Mouse (Mus musculus): ENCODE data around the gene Pip4p1. TPM values are rescaled to one million over a fixed set of nuclear protein-coding genes. Genes with fewer than 3 reads are reported as not detected.

Gene Pip4p1
- polyA plus RNA-seq, 1 experiment from 2014 or later, result 99.5 TPM

DNA sequence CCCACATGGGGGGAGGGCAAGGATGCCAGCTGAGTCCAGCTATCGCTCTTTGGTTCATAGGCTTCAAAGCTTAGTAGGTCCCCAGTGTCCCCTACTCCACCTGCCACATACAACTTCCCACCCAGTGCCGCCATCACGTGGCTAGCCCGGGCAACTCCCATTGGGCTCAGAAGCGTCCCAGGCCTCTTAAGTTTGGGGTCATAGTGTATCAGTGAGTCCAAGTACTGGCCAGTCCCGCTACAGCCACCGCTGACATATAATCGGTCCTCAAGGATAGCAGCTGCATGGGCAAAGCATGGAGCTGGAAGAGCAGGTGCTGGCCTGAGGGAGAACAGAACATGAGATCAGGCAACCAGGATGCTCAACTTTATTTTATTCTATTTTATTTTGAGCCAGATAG, 39.0 kb downstream of the Pip4p1 start:
- ATAC-seq, result no peak
- Histone ChIP-seq H3K4me1 (ENCODE audit: control insufficient read depth, insufficient read depth, low read length) (peaks cover 7% of the 10 kb centered on the region), H3K27ac (ENCODE audit: low read length) (no peak overlapping the region), H3K27me3 (ENCODE audit: control insufficient read depth, insufficient read depth, low read depth, low read length) (no peaks in the 10 kb centered on the region), H3K36me3 (ENCODE audit: control insufficient read depth, insufficient read depth, low read length) (no peaks in the 10 kb centered on the region), H3K9ac (ENCODE audit: low read depth, low read length) (no peak overlapping the region), H3K9me3 (replicated peaks; ENCODE audit: control insufficient read depth, low read length, poor library complexity, severe bottlenecking) (no peaks in the 10 kb centered on the region), H3K4me3 (ENCODE audit: low read depth, low read length) (no peak overlapping the region), H3K4me2 (ENCODE audit: low read length) (no peak overlapping the region)
- WGBS, result 92% methylated on average over 8 of the region's 8 CpGs

DNA sequence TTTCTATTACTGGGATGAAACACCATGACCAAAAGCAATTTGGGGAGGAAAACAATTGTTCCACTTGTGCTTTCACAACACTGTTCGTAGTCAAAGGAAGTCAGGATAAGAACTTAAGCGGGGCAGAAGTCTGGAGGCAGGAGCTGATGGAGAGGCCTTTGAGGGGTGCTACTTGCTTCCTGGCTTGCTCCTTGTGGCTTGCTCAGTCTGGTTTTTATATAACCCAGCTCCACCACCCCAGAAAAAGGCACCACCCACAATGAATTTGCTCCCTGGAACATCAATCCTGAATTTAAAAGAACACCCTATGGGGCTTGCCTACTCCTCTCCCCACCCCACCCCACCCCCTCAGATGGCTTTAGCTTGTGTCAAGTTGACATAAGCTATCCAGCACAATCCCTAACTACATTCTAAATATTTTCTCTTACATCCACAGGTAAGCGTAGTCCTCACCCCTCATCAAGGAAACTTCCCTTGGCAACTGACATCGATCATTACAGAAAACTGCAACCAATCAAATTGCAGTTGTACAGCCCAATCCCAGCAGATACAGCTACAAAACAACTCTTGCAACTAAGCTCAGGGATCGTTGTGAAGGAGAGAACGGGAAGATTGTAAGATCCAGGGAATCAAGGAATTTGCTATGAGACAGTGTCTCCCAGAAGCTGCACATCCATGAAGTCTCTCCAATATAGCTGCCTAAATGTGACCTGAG, 54.3 kb downstream of the Pip4p1 start:
- Histone ChIP-seq H3K9ac (ENCODE audit: low read depth, low read length) (no peak overlapping the region), H3K27me3 (ENCODE audit: control insufficient read depth, insufficient read depth, low read depth, low read length) (no peaks in the 10 kb centered on the region), H3K36me3 (ENCODE audit: control insufficient read depth, insufficient read depth, low read length) (no peaks in the 10 kb centered on the region), H3K27ac (ENCODE audit: low read length) (no peak overlapping the region), H3K4me3 (ENCODE audit: low read depth, low read length) (no peak overlapping the region), H3K9me3 (replicated peaks; ENCODE audit: control insufficient read depth, low read length, poor library complexity, severe bottlenecking) (no peaks in the 10 kb centered on the region), H3K4me1 (ENCODE audit: control insufficient read depth, insufficient read depth, low read length) (no peaks in the 10 kb centered on the region), H3K4me2 (ENCODE audit: low read length) (no peak overlapping the region)
- no peak for ATAC-seq
- 83% methylated on average over 6 of the region's 6 CpGs for WGBS

Other genes starting within 250 kb of the Pip4p1 start
- gene Olfr747, start 237.7 kb downstream of the Pip4p1 start, polyA plus RNA-seq (2015; fragmentation: Nextera tagmentation; extraction: Ambion mirVana), result not detected in 2 replicates
- not detected in 2 replicates for gene Olfr748, start 223.5 kb downstream of the Pip4p1 start, polyA plus RNA-seq (2015; fragmentation: Nextera tagmentation; extraction: Ambion mirVana)
- not detected in 2 replicates for gene Olfr749, start 185.8 kb downstream of the Pip4p1 start, polyA plus RNA-seq (2015; fragmentation: Nextera tagmentation; extraction: Ambion mirVana)
- 132 and 133 TPM in 2 replicates for gene Ttc5, start 145.3 kb downstream of the Pip4p1 start, polyA plus RNA-seq (2015; fragmentation: Nextera tagmentation; extraction: Ambion mirVana)
- gene Ccnb1ip1, start 123.1 kb downstream of the Pip4p1 start, polyA plus RNA-seq (2015; fragmentation: Nextera tagmentation; extraction: Ambion mirVana), result not detected in 2 replicates
- 39.1 and 41.5 TPM in 2 replicates for gene Parp2, start 123.0 kb downstream of the Pip4p1 start, polyA plus RNA-seq (2015; fragmentation: Nextera tagmentation; extraction: Ambion mirVana)
- 1.6 and 2.9 TPM in 2 replicates for gene Tep1, start 60.3 kb downstream of the Pip4p1 start, polyA plus RNA-seq (2015; fragmentation: Nextera tagmentation; extraction: Ambion mirVana)
- gene Klhl33, start 33.3 kb downstream of the Pip4p1 start, polyA plus RNA-seq (2015; fragmentation: Nextera tagmentation; extraction: Ambion mirVana), result 2.4 and 2.8 TPM in 2 replicates
- gene Osgep, start 6.0 kb downstream of the Pip4p1 start, polyA plus RNA-seq (2015; fragmentation: Nextera tagmentation; extraction: Ambion mirVana), result 113 and 117 TPM in 2 replicates
- 173 and 193 TPM in 2 replicates for gene Apex1, start 5.9 kb downstream of the Pip4p1 start, polyA plus RNA-seq (2015; fragmentation: Nextera tagmentation; extraction: Ambion mirVana)
- gene Pnp, start 226 bp upstream of the Pip4p1 start, polyA plus RNA-seq (2015; fragmentation: Nextera tagmentation; extraction: Ambion mirVana), result 20.8 and 22.8 TPM in 2 replicates
- not detected in 2 replicates for gene Gm49342, start 13.7 kb upstream of the Pip4p1 start, polyA plus RNA-seq (2015; fragmentation: Nextera tagmentation; extraction: Ambion mirVana)
- 1.1 and 1.3 TPM in 2 replicates for gene Pnp2, start 25.1 kb upstream of the Pip4p1 start, polyA plus RNA-seq (2015; fragmentation: Nextera tagmentation; extraction: Ambion mirVana)
- gene Rnase10, start 76.9 kb upstream of the Pip4p1 start, polyA plus RNA-seq (2015; fragmentation: Nextera tagmentation; extraction: Ambion mirVana), result not detected in 2 replicates
- gene Rnase9, start 111.0 kb upstream of the Pip4p1 start, polyA plus RNA-seq (2015; fragmentation: Nextera tagmentation; extraction: Ambion mirVana), result not detected in 2 replicates
- not detected in 2 replicates for gene Rnase11, start 119.3 kb upstream of the Pip4p1 start, polyA plus RNA-seq (2015; fragmentation: Nextera tagmentation; extraction: Ambion mirVana)
- gene Rnase12, start 126.8 kb upstream of the Pip4p1 start, polyA plus RNA-seq (2015; fragmentation: Nextera tagmentation; extraction: Ambion mirVana), result not detected in 2 replicates
- gene Olfr750, start 143.6 kb upstream of the Pip4p1 start, polyA plus RNA-seq (2015; fragmentation: Nextera tagmentation; extraction: Ambion mirVana), result 0.07 TPM in 1 of 2 replicates, not detected in the other
- gene Rnase4, start 160.2 kb upstream of the Pip4p1 start, polyA plus RNA-seq (2015; fragmentation: Nextera tagmentation; extraction: Ambion mirVana), result 13.6 and 15.2 TPM in 2 replicates
- gene Ang, start 160.3 kb upstream of the Pip4p1 start, polyA plus RNA-seq (2015; fragmentation: Nextera tagmentation; extraction: Ambion mirVana), result 3.1 and 3.2 TPM in 2 replicates
- gene Eddm3b, start 183.6 kb upstream of the Pip4p1 start, polyA plus RNA-seq (2015; fragmentation: Nextera tagmentation; extraction: Ambion mirVana), result not detected in 2 replicates
- 0.77 and 0.91 TPM in 2 replicates for gene Rnase6, start 193.1 kb upstream of the Pip4p1 start, polyA plus RNA-seq (2015; fragmentation: Nextera tagmentation; extraction: Ambion mirVana)
- 0.57 TPM in 1 of 2 replicates, not detected in the other for gene Rnase1, start 215.9 kb upstream of the Pip4p1 start, polyA plus RNA-seq (2015; fragmentation: Nextera tagmentation; extraction: Ambion mirVana)
- gene Rnase2b, start 231.4 kb upstream of the Pip4p1 start, polyA plus RNA-seq (2015; fragmentation: Nextera tagmentation; extraction: Ambion mirVana), result not detected in 2 replicates

Data from midbrain, embryonic 16.5 days (tissue).